In the genomic region with DNA sequence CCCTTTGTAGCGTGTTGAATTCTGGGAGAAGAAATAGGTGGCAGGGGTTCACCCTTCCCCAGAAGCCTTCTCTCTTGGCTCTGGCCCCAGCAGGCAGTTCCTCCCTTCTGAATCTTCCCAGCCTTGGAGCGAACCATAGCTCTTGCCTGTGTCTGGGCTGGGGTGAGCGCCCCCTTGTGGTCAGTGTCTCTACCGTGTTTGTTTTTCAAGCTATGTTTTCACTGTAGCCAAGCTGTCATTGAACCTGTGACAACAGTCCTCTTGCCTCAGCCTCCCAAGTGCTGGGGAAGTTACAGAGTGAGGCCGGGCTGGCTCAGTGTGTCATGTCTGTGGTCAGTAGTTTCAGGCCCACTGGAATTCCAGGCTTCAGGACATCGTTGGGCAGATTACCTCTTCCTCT, we compare ENCODE assay signal across 7 mouse cellular contexts. TPM values are rescaled to one million over a fixed set of nuclear protein-coding genes. Genes with fewer than 3 reads are reported as not detected.
A peak's percentile ranks its signal among the peaks of the same experiment; 100 is the strongest.
DNase-seq lines count a peak whose midpoint lies in the region; ATAC-seq and TF ChIP-seq lines count a peak whose summit lies in the region.

No protein-coding gene starts in this region.

- DNase-seq in cerebellum, postnatal 4 days (ENCODE audit: low spot score in 2 of 2) = peak; percentile 65 to 78
- DNase-seq in heart, adult 2 months = peak; percentile 66 to 82
- DNase-seq in layer of hippocampus, adult 9-11 months = peak; percentile 51
- peak; percentile 89 for DNase-seq in lung, postnatal 36 days
- DNase-seq in spleen, postnatal 14 days (ENCODE audit: low spot score in 2 of 2) = peak; percentile 39 to 56

- WGBS in heart, adult 2 months = 23% methylated on average over 6 of the region's 6 CpGs

- ATAC-seq in activated CD4-positive, CD25-positive, alpha-beta regulatory T cell, adult 4 months = peak; percentile 32

- no peak overlapping the region for H3K9ac ChIP-seq in heart, adult 2 months (ENCODE audit: low read depth, low read length)

- H3K27me3 ChIP-seq in E14TG2a.4 (ENCODE audit: insufficient read depth, low read length) = peaks cover 71% of the 10 kb centered on the region
- peaks cover 3% of the 10 kb centered on the region; the same call in 1 of the 2 replicates for H3K27me3 ChIP-seq in heart, adult 2 months (ENCODE audit: control insufficient read depth, insufficient read depth, low read length)

- H3K9me3 ChIP-seq in E14TG2a.4 (ENCODE audit: low read length) = no peaks in the 10 kb centered on the region

- H3K79me2 ChIP-seq in heart, adult 2 months (replicated peaks; ENCODE audit: control insufficient read depth, insufficient read depth, low read length) = no peaks in the 10 kb centered on the region

- H3K27ac ChIP-seq in heart, adult 2 months = no peak overlapping the region

- peaks cover 8% of the 10 kb centered on the region for H3K4me1 ChIP-seq in E14TG2a.4 (replicated peaks; ENCODE audit: low read depth, low read length)
- H3K4me1 ChIP-seq in heart, adult 2 months (ENCODE audit: control insufficient read depth, insufficient read depth, low read length) = no peaks in the 10 kb centered on the region

- intact Hi-C loops in heart, adult 2 months (cut with DNase I) = loop anchor here (1.0 to 2.0 kb wide), 3 partner anchors 96 to 283 kb away; no protein-coding TSS in a partner anchor

- no peaks in the 10 kb centered on the region for H3K36me3 ChIP-seq in E14TG2a.4 (ENCODE audit: insufficient read depth, low read length)
- H3K36me3 ChIP-seq in heart, adult 2 months (ENCODE audit: control insufficient read depth, insufficient read depth, low read length) = no peaks in the 10 kb centered on the region

- TF ChIP-seq POLR2A in heart, adult 2 months (IDR thresholded peaks at IDR 0.05; ENCODE audit: insufficient read depth, low read depth, low read length) = no peak

- TF ChIP-seq CTCF in E14TG2a.4 (conservative IDR thresholded peaks at IDR 0.05; ENCODE audit: low read length) = peak; percentile 77
- peak; percentile 92 for TF ChIP-seq CTCF in heart, adult 2 months (IDR thresholded peaks at IDR 0.05)

- no peak overlapping the region for H3K4me3 ChIP-seq in E14TG2a.4 (replicated peaks; ENCODE audit: low read length)
- H3K4me3 ChIP-seq in heart, adult 2 months = no peak overlapping the region

- TF ChIP-seq EP300 in heart, adult 2 months (IDR thresholded peaks at IDR 0.05; ENCODE audit: insufficient read depth, low read depth, low read length) = no peak

RNA-seq across cellular contexts. Expression of a gene that starts 4.9 kb away (rescaled TPM):
- polyA plus RNA-seq in activated CD4-positive, CD25-positive, alpha-beta regulatory T cell, adult 4 months (2017; shearing (Covaris generic)) = not detected
- total RNA-seq in heart, adult 2 months (2021) = not detected
- polyA plus RNA-seq in heart, adult 2 months (2012; rRNA removed) = not detected in 2 replicates

RNA-seq across cellular contexts. Expression of a gene that starts 55.7 kb away (rescaled TPM):
- 10 to 100 TPM in 1 of 2 experiments, 1 to 10 TPM in 1; 9.0 to 11.7 TPM for polyA plus RNA-seq in activated CD4-positive, CD25-positive, alpha-beta regulatory T cell, adult 4 months (2017; shearing (Covaris generic))
- 10 to 100 TPM; 29.7 to 30.3 TPM for total RNA-seq in heart, adult 2 months (2021)
- polyA plus RNA-seq in heart, adult 2 months (2012; rRNA removed) = 19.7 and 37.7 TPM in 2 replicates
